Mouse (Mus musculus): ENCODE data around the gene Six6. TPM values are rescaled to one million over a fixed set of nuclear protein-coding genes. Genes with fewer than 3 reads are reported as not detected.

Gene Six6
- total RNA-seq, 2 experiments from 2014 or later = not detected

DNA sequence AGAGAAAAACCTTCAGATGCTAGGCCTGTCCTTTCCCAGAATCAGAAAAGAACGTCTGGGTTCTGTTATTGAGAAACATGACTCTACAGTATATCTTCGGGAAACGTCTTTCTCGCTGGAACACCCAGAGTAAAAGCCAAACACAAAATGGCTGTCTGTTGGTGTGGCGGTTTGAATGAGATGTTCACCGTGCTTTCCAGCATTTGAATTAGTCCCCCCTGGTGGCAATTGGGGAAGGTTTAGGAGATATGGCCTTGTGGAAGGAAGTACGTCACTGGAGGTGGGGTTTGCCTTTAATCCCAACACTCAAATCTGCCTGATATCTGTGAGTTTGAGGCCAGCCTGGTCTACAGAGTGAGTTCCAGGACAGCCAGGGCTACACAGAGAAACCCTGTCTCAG is 27.8 kb downstream of the Six6 start:
- intact Hi-C loops (cut with DNase I) = no loop called here
- Histone ChIP-seq H3K27ac (no peak overlapping the region), H3K4me3 (no peak overlapping the region)
- no peak for TF ChIP-seq CTCF (IDR thresholded peaks at IDR 0.05)
- no peak for DNase-seq (ENCODE audit: extremely low spot score in 1 of 2, low spot score in 2 of 2)

DNA sequence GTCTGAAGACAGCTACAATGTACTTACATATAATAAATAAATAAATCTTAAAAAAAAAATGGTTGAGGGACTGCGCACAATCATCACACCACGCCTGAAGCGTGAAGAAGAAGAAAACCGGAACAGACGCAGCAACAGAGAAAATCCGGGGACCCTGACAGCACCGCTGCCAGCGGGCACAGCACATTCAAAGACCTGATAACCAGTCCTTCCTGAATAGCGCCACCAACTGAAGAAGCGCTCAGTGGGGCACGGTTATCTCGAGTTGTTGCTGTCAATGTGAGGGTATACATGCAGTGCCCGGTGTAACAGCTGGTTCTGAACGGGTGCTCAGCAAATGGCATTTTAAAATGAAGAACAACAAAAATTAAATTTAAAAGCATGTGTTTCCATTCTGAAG is 30.9 kb downstream of the Six6 start:
- no peak for TF ChIP-seq CTCF (IDR thresholded peaks at IDR 0.05)
- intact Hi-C loops (cut with DNase I) = loop anchor here (10.0 kb wide), 1 partner anchor 306 kb away; the partner anchor contains the start of gene Dhrs7
- DNase-seq (ENCODE audit: extremely low spot score in 1 of 2, low spot score in 2 of 2) = no peak
- H3K27ac ChIP-seq = no peak overlapping the region
- no peak overlapping the region for H3K4me3 ChIP-seq

DNA sequence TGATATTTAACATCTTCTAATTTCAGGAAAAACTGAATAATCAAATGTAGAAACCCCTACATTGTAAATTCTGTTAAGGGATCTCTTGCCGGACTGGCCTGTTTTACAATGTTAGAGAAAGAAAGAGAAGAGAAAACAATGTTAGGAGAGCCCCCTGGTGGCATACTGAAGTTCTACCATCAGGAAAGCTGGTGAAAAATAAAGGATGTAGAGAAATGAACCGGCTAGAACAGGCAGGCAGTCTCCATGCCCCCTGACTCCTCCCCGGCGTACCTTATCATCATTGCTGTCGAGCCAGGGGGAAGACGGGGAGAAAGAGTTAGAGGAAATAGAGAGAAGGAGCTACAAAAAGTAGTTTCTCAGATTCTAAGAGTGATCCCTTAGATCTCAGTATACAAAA is 33.5 kb downstream of the Six6 start:
- Histone ChIP-seq H3K4me3 (no peak overlapping the region), H3K27ac (no peak overlapping the region)
- intact Hi-C loops (cut with DNase I) = loop anchor here (1.0 to 10.0 kb wide), 2 partner anchors 125 to 308 kb away; partner anchors contain the start of gene Dhrs7
- peak; percentile 80 for TF ChIP-seq CTCF (IDR thresholded peaks at IDR 0.05)
- DNase-seq (ENCODE audit: extremely low spot score in 1 of 2, low spot score in 2 of 2) = peak; percentile 22 to 46

DNA sequence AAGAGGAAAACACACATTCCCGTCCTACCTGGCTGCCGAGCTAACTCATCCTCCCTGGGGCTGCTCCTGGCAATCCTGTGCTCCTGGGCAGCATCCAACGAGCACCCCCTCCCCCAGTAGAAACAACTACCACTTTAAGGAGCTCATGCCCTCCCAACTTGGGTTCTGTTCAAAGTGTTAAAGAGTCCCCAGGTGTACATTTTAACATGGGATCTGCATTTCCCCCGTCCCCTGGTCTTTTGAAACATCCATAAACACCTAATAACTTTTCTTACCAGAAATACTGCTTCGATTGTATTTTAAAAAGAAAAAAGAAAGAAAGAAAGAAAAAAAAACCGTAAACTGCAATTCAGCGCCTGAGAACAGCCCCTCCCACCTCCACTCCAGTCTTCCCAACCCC is 36.5 kb downstream of the Six6 start:
- DNase-seq (ENCODE audit: extremely low spot score in 1 of 2, low spot score in 2 of 2) = no peak
- TF ChIP-seq CTCF (IDR thresholded peaks at IDR 0.05) = no peak
- intact Hi-C loops (cut with DNase I) = loop anchor here (1.0 to 10.0 kb wide), 3 partner anchors 129 to 464 kb away; partner anchors contain the start of gene Dhrs7
- no peak overlapping the region for H3K4me3 ChIP-seq
- H3K27ac ChIP-seq = no peak overlapping the region

DNA sequence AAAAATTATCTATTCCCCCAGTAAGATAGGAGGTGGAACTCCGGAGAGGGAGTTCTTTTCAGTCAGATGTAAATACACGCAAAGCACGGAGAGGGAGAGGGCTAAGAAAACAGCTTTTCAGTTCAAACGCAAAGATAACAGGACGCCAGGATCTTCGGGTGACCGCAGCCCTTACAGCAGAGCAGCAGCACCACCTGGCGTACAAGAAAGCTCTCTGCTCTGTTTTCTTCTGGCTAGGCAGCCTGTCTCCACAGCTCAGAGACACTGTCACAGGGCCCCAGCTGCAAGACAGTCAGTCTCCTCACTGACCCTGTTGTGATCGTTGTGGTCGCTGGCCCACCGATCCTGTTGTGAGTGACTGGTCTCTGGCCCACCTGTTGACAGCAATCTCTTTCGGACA is 37.0 kb downstream of the Six6 start:
- H3K4me3 ChIP-seq = no peak overlapping the region
- intact Hi-C loops (cut with DNase I) = loop anchor here (1.0 to 10.0 kb wide), 3 partner anchors 129 to 464 kb away; partner anchors contain the start of gene Dhrs7
- no peak overlapping the region for H3K27ac ChIP-seq
- peak; percentile 87 for TF ChIP-seq CTCF (IDR thresholded peaks at IDR 0.05)
- peak; percentile 63 to 67 for DNase-seq (ENCODE audit: extremely low spot score in 1 of 2, low spot score in 2 of 2)

DNA sequence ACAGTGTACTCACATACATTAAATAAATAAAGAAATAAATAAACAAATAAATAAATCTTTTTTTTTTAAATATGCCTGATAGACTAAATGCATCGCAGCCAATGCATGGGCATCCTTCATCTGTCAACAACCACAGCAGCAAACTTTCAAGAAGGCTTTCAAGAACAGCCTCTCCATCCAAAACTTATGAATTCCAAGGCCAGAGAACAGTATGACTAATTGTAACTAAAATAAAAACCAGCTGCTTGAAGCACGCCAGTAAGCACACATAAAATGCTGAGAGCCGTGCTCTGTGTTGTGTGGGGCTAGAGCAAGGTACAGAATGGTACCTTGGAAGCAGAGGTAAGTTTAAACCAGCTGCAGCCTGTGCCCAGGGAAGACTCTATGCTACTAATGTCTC is 38.2 kb downstream of the Six6 start:
- H3K4me3 ChIP-seq = no peak overlapping the region
- no peak for TF ChIP-seq CTCF (IDR thresholded peaks at IDR 0.05)
- DNase-seq (ENCODE audit: extremely low spot score in 1 of 2, low spot score in 2 of 2) = no peak
- H3K27ac ChIP-seq = no peak overlapping the region
- intact Hi-C loops (cut with DNase I) = loop anchor here (5.0 to 10.0 kb wide), 2 partner anchors 313 to 466 kb away; partner anchors contain the start of gene Dhrs7

DNA sequence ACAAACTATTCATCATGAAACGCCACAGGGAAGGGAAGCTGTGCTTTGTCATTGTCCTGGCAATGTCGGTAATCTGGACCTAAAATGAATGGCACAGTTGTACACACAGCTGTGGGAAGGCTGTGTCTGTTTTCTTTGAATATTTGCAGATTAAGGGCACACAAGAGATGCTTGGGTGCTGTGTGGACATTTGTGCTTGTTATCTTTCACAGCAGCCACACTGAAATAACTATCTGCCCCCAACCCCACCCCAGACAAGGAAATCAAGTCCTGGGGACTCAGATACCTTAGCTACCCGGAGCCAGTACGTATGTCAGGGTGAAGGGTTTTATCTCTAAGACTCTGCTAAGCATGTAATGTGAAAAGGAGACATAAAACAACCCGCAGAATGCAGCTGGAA is 39.5 kb downstream of the Six6 start:
- Histone ChIP-seq H3K27ac (no peak overlapping the region), H3K4me3 (no peak overlapping the region)
- DNase-seq (ENCODE audit: extremely low spot score in 1 of 2, low spot score in 2 of 2) = no peak
- intact Hi-C loops (cut with DNase I) = loop anchor here (5.0 to 10.0 kb wide), 2 partner anchors 314 to 467 kb away; partner anchors contain the start of gene Dhrs7
- no peak for TF ChIP-seq CTCF (IDR thresholded peaks at IDR 0.05)

DNA sequence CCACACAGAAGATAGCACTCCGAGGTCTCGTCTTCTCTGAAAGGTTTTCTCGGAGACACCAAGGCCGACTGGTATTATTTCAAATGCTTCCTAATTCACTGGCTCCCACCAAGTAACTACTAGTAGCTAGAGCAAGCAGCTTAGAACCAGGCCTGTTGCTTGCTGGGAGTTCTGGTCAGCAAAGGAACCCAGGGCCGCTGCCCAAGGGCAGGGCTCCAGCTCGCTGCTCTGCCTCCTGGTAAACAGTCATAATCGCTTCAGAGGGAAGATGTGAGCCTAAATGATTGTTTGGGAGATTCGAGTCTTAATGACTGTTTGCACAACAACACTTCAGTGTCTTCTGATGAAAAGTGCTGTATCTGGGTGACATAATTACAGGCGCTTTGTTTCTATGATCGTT is 42.9 kb downstream of the Six6 start:
- intact Hi-C loops (cut with DNase I) = loop anchor here (5.0 kb wide), 1 partner anchor 520 kb away; no protein-coding TSS in a partner anchor
- no peak for TF ChIP-seq CTCF (IDR thresholded peaks at IDR 0.05)
- H3K27ac ChIP-seq = no peak overlapping the region

DNA sequence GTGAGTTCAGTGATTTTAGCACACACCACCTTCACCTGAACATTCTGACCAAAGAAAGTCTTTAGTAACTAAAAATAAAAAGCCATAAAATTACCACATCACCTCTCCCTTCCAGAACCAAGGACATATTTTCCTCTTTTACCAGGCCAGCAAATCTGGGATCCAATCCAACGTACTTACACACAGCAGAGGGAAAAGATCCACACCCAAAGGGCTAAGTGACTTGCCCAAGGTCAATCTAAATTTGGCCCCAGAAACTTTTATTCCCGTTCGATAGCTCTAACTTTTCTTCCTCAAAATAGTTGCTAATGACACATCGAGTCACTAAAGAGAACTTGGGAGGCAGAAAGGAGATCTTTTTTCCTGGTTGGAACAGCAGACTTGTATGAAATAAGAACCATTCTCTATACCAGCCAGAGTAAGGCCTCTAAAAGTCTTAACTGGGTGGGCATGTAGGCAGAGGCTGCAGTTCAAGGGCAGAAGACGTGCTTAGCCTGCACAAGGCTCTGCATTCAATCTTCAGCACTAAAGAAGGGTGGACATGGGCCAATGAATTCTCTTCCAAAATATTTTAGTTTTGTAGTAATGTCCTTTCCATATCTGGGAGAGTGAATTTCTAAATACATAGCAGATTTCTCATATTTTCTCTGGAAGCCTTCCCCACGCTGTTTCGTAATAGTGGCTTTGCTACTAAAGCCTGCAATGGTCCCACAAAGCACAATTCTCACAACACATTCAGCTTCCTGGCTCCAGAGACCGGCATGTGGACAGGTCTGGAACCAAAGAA is 43.6 kb downstream of the Six6 start:
- no peak for TF ChIP-seq CTCF (IDR thresholded peaks at IDR 0.05)
- Histone ChIP-seq H3K4me3 (no peak overlapping the region), H3K27ac (no peak overlapping the region)
- DNase-seq (ENCODE audit: extremely low spot score in 1 of 2, low spot score in 2 of 2) = no peak
- intact Hi-C loops (cut with DNase I) = loop anchor here (5.0 kb wide), 1 partner anchor 521 kb away; no protein-coding TSS in a partner anchor

More for the DNA sequence above, 42.9 kb downstream of the Six6 start:
- H3K4me3 ChIP-seq = no peak overlapping the region
- no peak for DNase-seq (ENCODE audit: extremely low spot score in 1 of 2, low spot score in 2 of 2)

Other genes with a start within 250 kb of the Six6 start
- 100 to 1,000 TPM; 314 to 334 TPM for gene Ppm1a, start 182.4 kb upstream of the Six6 start, total RNA-seq (2021)
- 10 to 100 TPM in 1 of 2 experiments, 1 to 10 TPM in 1; 9.7 to 10.3 TPM for gene 4930447C04Rik, start 882 bp downstream of the Six6 start, total RNA-seq (2021)
- gene Six1, start 114.0 kb downstream of the Six6 start, total RNA-seq (2021) = under 1 TPM in 1 of 2 experiments, not detected in 1; 0.14 TPM
- gene Six4, start 173.6 kb downstream of the Six6 start, total RNA-seq (2021) = 1 to 10 TPM; 2.4 to 2.7 TPM
- gene Mnat1, start 183.8 kb downstream of the Six6 start, total RNA-seq (2021) = 10 to 100 TPM; 19.3 to 24.5 TPM